Mouse (Mus musculus): ENCODE measurements around the gene Olfr748.
"Not testable (repeated sequence)": the region's sequence is repeated elsewhere in the genome, so short reads cannot be mapped to it uniquely, and the experiment has no call there.

Gene Olfr748

GRCm38 (mm10) chr14:50707073-50707472 lies at the start of gene Olfr748:
Olfr748 (plus strand) TSS chr14:50707373.
- no peak for DNase-seq

DNA sequence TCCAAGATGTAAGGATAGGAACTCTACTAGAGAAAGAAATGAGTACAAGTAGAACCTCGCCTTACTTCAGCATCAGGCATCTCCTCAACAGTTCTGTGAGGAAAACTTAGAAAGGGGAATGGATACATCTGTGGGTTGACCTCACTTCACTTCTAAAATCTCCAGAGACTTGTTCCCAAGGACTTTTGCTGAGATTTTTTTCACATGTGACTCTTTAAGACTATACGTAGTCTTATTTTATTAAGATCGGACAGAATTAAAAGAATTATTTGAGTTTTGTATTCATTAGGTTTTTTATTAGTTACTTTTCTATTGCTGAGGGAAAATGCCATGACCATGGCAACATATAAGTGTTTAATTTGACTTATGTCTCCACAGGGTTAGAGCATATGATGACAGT lies 14.1 kb upstream of the Olfr748 start, which contains the start of gene Olfr747:
Gene Olfr747 (minus strand): TSS at position 101 of the 400 bp plus-strand sequence.
- DNase-seq: no peak

GRCm38 (mm10) chr14:50719875-50720274 lies 12.7 kb downstream of the Olfr748 start:
- not testable (repeated sequence) for DNase-seq

DNA sequence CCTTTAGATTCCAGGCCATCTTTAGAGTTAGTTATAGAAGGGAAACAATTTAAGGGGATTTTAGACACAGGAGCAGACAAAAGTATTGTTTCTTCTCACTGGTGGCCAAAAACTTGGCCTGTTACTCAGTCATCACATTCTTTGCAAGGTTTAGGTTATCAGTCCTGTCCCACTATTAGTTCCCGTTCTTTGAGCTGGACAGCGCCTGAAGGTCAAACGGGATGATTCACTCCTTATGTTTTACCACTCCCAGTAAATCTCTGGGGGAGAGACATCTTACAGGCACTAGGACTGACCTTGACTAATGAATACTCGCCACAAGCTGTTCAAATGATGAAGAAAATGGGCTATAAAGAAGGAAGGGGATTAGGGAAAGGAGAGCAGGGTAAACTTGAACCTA lies 15.2 kb downstream of the Olfr748 start:
- DNase-seq: not testable (repeated sequence)

DNA sequence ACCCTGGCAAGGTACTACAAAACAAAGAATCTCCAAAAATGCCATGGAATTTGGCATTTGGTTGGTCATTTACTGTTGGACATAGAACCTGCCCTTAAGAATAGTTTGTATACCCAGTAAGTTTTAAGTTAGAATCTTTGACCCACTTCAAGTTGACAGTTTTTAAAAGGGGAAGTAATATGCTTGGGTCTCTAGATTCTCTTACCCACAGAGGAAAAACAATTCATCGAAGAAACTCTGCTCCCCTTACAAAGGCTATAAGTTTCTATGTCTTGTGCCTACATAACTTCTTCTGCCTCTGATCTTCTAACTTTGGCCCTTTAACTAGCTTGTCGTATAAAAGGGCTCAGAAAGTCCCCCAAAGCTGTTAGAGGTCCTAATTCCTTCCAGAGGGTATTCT lies 33.2 kb downstream of the Olfr748 start:
- DNase-seq: no peak

GRCm38 (mm10) chr14:50741584-50741983 lies 34.4 kb downstream of the Olfr748 start:
- DNase-seq: no peak

DNA sequence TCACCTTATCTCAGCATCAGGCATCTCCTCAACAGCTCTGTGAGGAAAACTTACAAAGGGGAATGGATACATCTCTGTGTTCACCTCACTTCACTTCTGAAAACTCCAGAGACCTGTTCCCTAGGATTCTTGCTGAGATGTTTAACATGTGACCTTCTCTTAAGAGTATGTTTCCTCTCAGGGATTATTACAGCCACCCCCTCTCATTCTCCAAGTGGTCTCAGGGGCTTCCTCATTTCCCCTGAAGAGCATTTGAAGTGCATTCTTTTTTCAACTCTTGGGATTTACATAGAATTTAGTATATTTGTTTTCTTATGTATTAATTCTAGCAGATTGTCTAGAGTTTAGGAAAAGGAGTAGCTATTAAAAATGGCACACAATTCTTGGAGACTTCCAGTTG lies 37.8 kb downstream of the Olfr748 start, which contains the start of gene Olfr749:
Gene Olfr749 (minus strand): TSS at position 101 of the 400 bp plus-strand sequence.
- DNase-seq: no peak

DNA sequence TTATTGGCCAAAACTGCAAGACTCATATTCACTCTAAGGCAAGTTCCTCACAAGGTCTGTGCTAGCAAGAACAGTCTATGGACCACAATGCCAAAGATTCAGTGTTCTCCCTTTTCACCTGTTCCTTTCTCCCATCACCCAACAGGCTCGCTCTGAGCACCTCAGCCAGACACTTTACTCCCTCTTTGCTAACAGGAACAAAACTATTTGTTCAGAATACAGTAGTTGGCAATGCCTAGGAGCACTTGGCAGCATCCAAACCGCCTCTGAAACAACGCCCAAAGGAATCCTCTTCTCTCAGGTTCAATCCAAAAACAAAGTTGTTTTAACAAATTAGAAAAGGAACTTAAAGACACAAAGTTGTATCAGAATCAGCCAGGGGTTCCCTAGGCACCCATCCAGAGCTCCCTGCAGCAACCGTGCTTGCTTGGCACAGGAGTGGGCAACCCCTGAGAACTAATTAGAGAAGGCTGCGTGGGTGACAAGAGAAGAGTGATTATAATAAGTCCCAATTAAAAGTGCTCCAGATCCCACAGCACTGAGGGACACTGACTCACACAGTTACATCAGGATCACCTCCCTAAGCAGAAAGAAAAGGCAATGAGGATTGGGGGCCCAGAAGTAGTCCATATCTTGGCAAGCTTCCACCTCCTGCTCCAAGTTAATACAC lies 51.4 kb downstream of the Olfr748 start:
- DNase-seq: no peak

All from cerebellum, postnatal 36 days (tissue).